Mouse (Mus musculus) small intestine, adult 2 months (tissue): ENCODE measurements at regions not wholly inside any gene's neighbourhood (a gene's known extent, or its start where the extent isn't known, plus 50 kb on each side); places are given as distances from the start of the nearest gene placed in this dataset.

ENCODE experiments used
- H3K27ac ChIP-seq: fragments of 200-500 bp; 2 replicates; pipeline ENCODE4 v1.5.1; 2012; ENCODE audit warnings: low read depth, low read length, control low read depth, inconsistent platforms; ENCODE audit not compliant: insufficient read depth
- H3K27me3 ChIP-seq: fragments of 200-500 bp; 2 replicates; pipeline ENCODE4 v1.6.1; 2012; ENCODE audit warnings: mild to moderate bottlenecking, moderate library complexity, low read length, inconsistent platforms; ENCODE audit not compliant: control insufficient read depth, insufficient read depth
- H3K36me3 ChIP-seq: fragments of 200-500 bp; 2 replicates; pipeline ENCODE4 v1.6.1; 2012; ENCODE audit warnings: mild to moderate bottlenecking, low read length, control low read depth, inconsistent platforms; ENCODE audit not compliant: control insufficient read depth, insufficient read depth
- H3K4me1 ChIP-seq: fragments of 200-500 bp; 2 replicates; pipeline ENCODE4 v1.6.1; 2012; ENCODE audit warnings: low read length, inconsistent platforms, mixed read lengths; ENCODE audit not compliant: control insufficient read depth, insufficient read depth, insufficient read length
- H3K4me3 ChIP-seq: fragments of 200-500 bp; 2 replicates; pipeline ENCODE4 v1.5.1; 2012; ENCODE audit warnings: low read depth, mild to moderate bottlenecking, control low read depth, inconsistent platforms, low read length, moderate library complexity
- CTCF ChIP-seq: fragments of 200-500 bp; IDR thresholded peaks from 2 replicates; pipeline ENCODE4 v1.5.1; 2012; ENCODE audit warnings: low read depth, mild to moderate bottlenecking, control low read depth, inconsistent platforms, low read length, moderate library complexity, mixed read lengths; ENCODE audit not compliant: insufficient replicate concordance, insufficient read length; ENCODE audit errors: extremely low read depth
- POLR2A ChIP-seq: fragments of 200-500 bp; IDR thresholded peaks from 2 replicates; pipeline ENCODE4 v1.6.1; 2012; ENCODE audit warnings: low read depth, mild to moderate bottlenecking, control low read depth, inconsistent platforms, low read length, moderate library complexity
- WGBS: fragments of 180-500 bp; shearing (Covaris S2); methylation state at CpG from one replicate; pipeline ENCODE4 v1.1.7; 2018; 5-methylcytosine and 5-hydroxymethylcytosine counted together

- TF ChIP-seq CTCF (no peak), POLR2A (no peak)
- WGBS = 92% methylated on average over 8 of the region's 8 CpGs
- H3K27me3 ChIP-seq = no peaks in the 10 kb centered on the region
- H3K36me3 ChIP-seq = no peaks in the 10 kb centered on the region
- no peak overlapping the region for H3K27ac ChIP-seq
- no peak overlapping the region for H3K4me3 ChIP-seq
- H3K4me1 ChIP-seq = 0 out of 2 replicates have a peak, but pooled peaks cover 2% of the 10 kb centered on the region
Observed at GRCm38 (mm10) chr7:115380989-115381610, 637.6 kb downstream of the Insc start.

DNA sequence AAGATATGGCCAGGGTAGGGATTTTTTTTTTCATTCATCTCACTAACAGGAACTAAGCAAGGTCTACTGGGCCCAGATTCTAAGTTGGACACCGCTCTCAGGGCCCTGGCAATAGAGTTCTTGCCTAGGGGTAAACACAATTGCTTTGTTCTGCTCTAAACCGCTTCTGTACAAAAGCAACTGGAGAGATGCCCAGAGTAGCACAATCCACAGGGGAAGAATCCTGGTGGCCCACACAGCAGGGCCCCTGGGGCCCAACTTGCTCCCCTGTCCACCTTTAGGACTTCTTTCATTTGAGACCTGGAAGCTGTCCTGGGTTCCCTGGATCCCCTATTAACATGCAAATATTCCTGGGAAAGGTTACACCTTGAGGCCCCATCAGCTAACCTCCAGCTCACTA lies 639.4 kb downstream of the Insc start:
- Histone ChIP-seq H3K36me3 (no peaks in the 10 kb centered on the region), H3K4me3 (no peak overlapping the region), H3K27ac (no peak overlapping the region), H3K4me1 (0 out of 2 replicates have a peak, but pooled peaks cover 2% of the 10 kb centered on the region), H3K27me3 (no peaks in the 10 kb centered on the region)
- WGBS = 84% methylated on average over 2 of the region's 2 CpGs
- TF ChIP-seq CTCF (no peak), POLR2A (no peak)

- TF ChIP-seq POLR2A (no peak), CTCF (no peak)
- 68% methylated on average over 5 of the region's 5 CpGs for WGBS
- no peaks in the 10 kb centered on the region for H3K4me1 ChIP-seq
Observed at GRCm38 (mm10) chr7:115388874-115389273, 645.4 kb downstream of the Insc start.

GRCm38 (mm10) chr7:115392520-115392919 lies 646.1 kb downstream of the Sox6 start:
- Histone ChIP-seq H3K27me3 (no peaks in the 10 kb centered on the region), H3K36me3 (no peaks in the 10 kb centered on the region), H3K27ac (no peak overlapping the region), H3K4me1 (no peaks in the 10 kb centered on the region), H3K4me3 (no peak overlapping the region)
- 38% methylated on average over 3 of the region's 3 CpGs for WGBS
- no peak for TF ChIP-seq CTCF
- TF ChIP-seq POLR2A = no peak

More at GRCm38 (mm10) chr7:115388874-115389273, 645.4 kb downstream of the Insc start:
- Histone ChIP-seq H3K4me3 (no peak overlapping the region), H3K27ac (no peak overlapping the region), H3K27me3 (no peaks in the 10 kb centered on the region), H3K36me3 (no peaks in the 10 kb centered on the region)

- no peak overlapping the region for H3K4me3 ChIP-seq
- no peaks in the 10 kb centered on the region for H3K27me3 ChIP-seq
- H3K36me3 ChIP-seq = no peaks in the 10 kb centered on the region
- peaks cover 2% of the 10 kb centered on the region; the same call in 1 of the 2 replicates for H3K4me1 ChIP-seq
- no peak overlapping the region for H3K27ac ChIP-seq
- TF ChIP-seq CTCF (no peak), POLR2A (no peak)
- 40% methylated on average over 2 of the region's 2 CpGs for WGBS
Observed at GRCm38 (mm10) chr7:115398202-115398601, 640.4 kb downstream of the Sox6 start.

DNA sequence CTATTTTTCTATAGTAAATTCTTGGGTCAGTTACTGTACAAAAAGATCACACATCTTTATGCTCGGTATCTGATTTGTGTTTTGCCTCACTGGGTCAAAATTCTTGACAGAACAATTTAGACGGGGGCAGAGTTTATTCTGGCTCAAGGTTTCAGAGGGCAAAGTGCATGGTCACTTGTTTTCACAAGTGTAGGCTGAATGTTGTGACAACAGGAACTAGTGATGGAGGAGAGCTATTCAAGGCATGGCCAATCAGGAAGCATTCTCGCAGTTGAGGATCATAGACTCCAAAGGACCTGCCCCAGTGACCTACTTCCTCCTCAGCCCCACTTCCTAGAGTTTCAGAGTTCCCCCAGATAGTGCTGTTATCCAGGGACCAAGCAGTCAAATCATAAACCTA lies 639.1 kb downstream of the Sox6 start:
- H3K27ac ChIP-seq = no peak overlapping the region
- WGBS = 36% methylated on average over 3 of the region's 3 CpGs
- TF ChIP-seq CTCF (no peak), POLR2A (no peak)

DNA sequence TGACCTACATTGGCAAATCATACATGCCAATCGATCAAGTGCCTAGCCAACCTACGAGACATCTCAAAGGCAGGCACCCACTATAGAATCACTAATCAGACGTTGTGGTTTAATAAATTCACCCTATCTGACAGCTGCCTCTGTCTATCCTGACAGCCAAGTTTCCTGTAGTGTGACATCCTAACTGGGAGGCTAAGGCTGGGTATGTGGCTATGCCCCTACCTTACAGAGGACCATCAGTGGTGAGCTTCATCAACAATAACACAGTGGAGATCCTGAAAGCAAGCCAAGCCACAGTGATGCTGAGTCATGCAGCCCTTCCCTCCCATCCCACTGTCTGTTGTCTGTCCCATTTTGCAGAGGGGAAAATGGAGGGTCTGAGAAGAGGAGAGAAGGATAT lies 630.7 kb downstream of the Sox6 start:
- Histone ChIP-seq H3K36me3 (no peaks in the 10 kb centered on the region), H3K4me3 (no peak overlapping the region), H3K4me1 (no peaks in the 10 kb centered on the region), H3K27ac (no peak overlapping the region), H3K27me3 (no peaks in the 10 kb centered on the region)
- no peak for TF ChIP-seq CTCF
- TF ChIP-seq POLR2A = no peak
- 77% methylated on average over 3 of the region's 3 CpGs for WGBS

More for the DNA sequence above, 639.1 kb downstream of the Sox6 start:
- H3K27me3 ChIP-seq = no peaks in the 10 kb centered on the region
- H3K4me3 ChIP-seq = no peak overlapping the region
- peaks cover 2% of the 10 kb centered on the region; the same call in 1 of the 2 replicates for H3K4me1 ChIP-seq
- no peaks in the 10 kb centered on the region for H3K36me3 ChIP-seq
